Mouse (Mus musculus): ENCODE results near the gene Ms4a10. TPM values are rescaled to one million over a fixed set of nuclear protein-coding genes. Genes with fewer than 3 reads are reported as not detected.

Ms4a10 gene
- polyA plus RNA-seq, 1 experiment from 2014 or later: not detected

- no peak for ATAC-seq (ENCODE audit: insufficient number of reproducible peaks, insufficient read depth, low FRiP score, low read depth)
- no peaks in the 10 kb centered on the region for H3K9me3 ChIP-seq (ENCODE audit: control insufficient read depth, low read length)
- H3K4me1 ChIP-seq (ENCODE audit: control insufficient read depth in 2 of 2, insufficient read depth in 2 of 2, low read length in 2 of 2): peaks cover 12 to 13% of the 10 kb centered on the region in 2 experiments
- 70% methylated on average over 2 of the region's 2 CpGs for WGBS
- no peaks in the 10 kb centered on the region for H3K36me3 ChIP-seq (ENCODE audit: control insufficient read depth, insufficient read depth, low read length)
- H3K27me3 ChIP-seq (ENCODE audit: control insufficient read depth, insufficient read depth, low read length): no peaks in the 10 kb centered on the region
- H3K4me2 ChIP-seq (ENCODE audit: low read length): no peak overlapping the region
- no peak overlapping the region for H3K27ac ChIP-seq (replicated peaks in 1 of 2; ENCODE audit: control insufficient read depth in 1 of 2, insufficient read depth in 1 of 2, low read depth in 2 of 2, low read length in 2 of 2)
- no peak overlapping the region for H3K4me3 ChIP-seq (ENCODE audit: control insufficient read depth in 1 of 2, insufficient read depth in 1 of 2, low read depth in 1 of 2, low read length in 2 of 2)
- no peak overlapping the region for H3K9ac ChIP-seq (ENCODE audit: low read length)
These were observed 43.8 kb downstream of the Ms4a10 start for GRCm38 (mm10) chr19:10930641-10931040.

GRCm38 (mm10) chr19:10926666-10927065 is 47.8 kb downstream of the Ms4a10 start:
- no peak; the same call in 1 of the 2 replicates for ATAC-seq (ENCODE audit: insufficient number of reproducible peaks, insufficient read depth, low FRiP score, low read depth)
- no peaks in the 10 kb centered on the region for H3K36me3 ChIP-seq (ENCODE audit: control insufficient read depth, insufficient read depth, low read length)

GRCm38 (mm10) chr19:10926123-10926621 is 48.3 kb downstream of the Ms4a10 start:
- Histone ChIP-seq H3K9me3 (ENCODE audit: control insufficient read depth, low read length) (no peaks in the 10 kb centered on the region), H3K9ac (ENCODE audit: low read length) (peak overlapping the region; percentile 2; the same call in 1 of the 2 replicates), H3K27me3 (ENCODE audit: control insufficient read depth, insufficient read depth, low read length) (no peaks in the 10 kb centered on the region), H3K36me3 (ENCODE audit: control insufficient read depth, insufficient read depth, low read length) (no peaks in the 10 kb centered on the region), H3K4me2 (ENCODE audit: low read length) (no peak overlapping the region), H3K4me1 (ENCODE audit: control insufficient read depth in 2 of 2, insufficient read depth in 2 of 2, low read length in 2 of 2) (peaks cover 7 to 9% of the 10 kb centered on the region in 2 experiments), H3K4me3 (ENCODE audit: control insufficient read depth in 1 of 2, insufficient read depth in 1 of 2, low read depth in 1 of 2, low read length in 2 of 2) (no peak overlapping the region), H3K27ac (replicated peaks in 1 of 2; ENCODE audit: control insufficient read depth in 1 of 2, insufficient read depth in 1 of 2, low read depth in 2 of 2, low read length in 2 of 2) (peak overlapping the region; percentile 62 to 66)
- no peak for ATAC-seq (ENCODE audit: insufficient number of reproducible peaks, insufficient read depth, low FRiP score, low read depth)
- WGBS: 64% methylated on average over 5 of the region's 6 CpGs

More at GRCm38 (mm10) chr19:10926666-10927065, 47.8 kb downstream of the Ms4a10 start:
- no peaks in the 10 kb centered on the region for H3K9me3 ChIP-seq (ENCODE audit: control insufficient read depth, low read length)
- no peaks in the 10 kb centered on the region for H3K27me3 ChIP-seq (ENCODE audit: control insufficient read depth, insufficient read depth, low read length)
- no peak overlapping the region for H3K4me2 ChIP-seq (ENCODE audit: low read length)
- peak overlapping the region; percentile 62 to 66 for H3K27ac ChIP-seq (replicated peaks in 1 of 2; ENCODE audit: control insufficient read depth in 1 of 2, insufficient read depth in 1 of 2, low read depth in 2 of 2, low read length in 2 of 2)
- no peak overlapping the region for H3K4me3 ChIP-seq (ENCODE audit: control insufficient read depth in 1 of 2, insufficient read depth in 1 of 2, low read depth in 1 of 2, low read length in 2 of 2)
- peak overlapping the region; percentile 2; the same call in 1 of the 2 replicates for H3K9ac ChIP-seq (ENCODE audit: low read length)
- 28% methylated on average over 4 of the region's 4 CpGs for whole genome bisulfite sequencing
- peaks cover 7 to 9% of the 10 kb centered on the region in 2 experiments for H3K4me1 ChIP-seq (ENCODE audit: control insufficient read depth in 2 of 2, insufficient read depth in 2 of 2, low read length in 2 of 2)

- H3K27me3 ChIP-seq (ENCODE audit: control insufficient read depth, insufficient read depth, low read length): no peaks in the 10 kb centered on the region
- peaks cover 7 to 9% of the 10 kb centered on the region in 2 experiments for H3K4me1 ChIP-seq (ENCODE audit: control insufficient read depth in 2 of 2, insufficient read depth in 2 of 2, low read length in 2 of 2)
- H3K4me2 ChIP-seq (ENCODE audit: low read length): no peak overlapping the region
- no peak for ATAC-seq (ENCODE audit: insufficient number of reproducible peaks, insufficient read depth, low FRiP score, low read depth)
- H3K9me3 ChIP-seq (ENCODE audit: control insufficient read depth, low read length): no peaks in the 10 kb centered on the region
- no peak overlapping the region for H3K27ac ChIP-seq (replicated peaks in 1 of 2; ENCODE audit: control insufficient read depth in 1 of 2, insufficient read depth in 1 of 2, low read depth in 2 of 2, low read length in 2 of 2)
- WGBS: 50% methylated on average over 4 of the region's 4 CpGs
- no peak overlapping the region for H3K9ac ChIP-seq (ENCODE audit: low read length)
- no peaks in the 10 kb centered on the region for H3K36me3 ChIP-seq (ENCODE audit: control insufficient read depth, insufficient read depth, low read length)
- H3K4me3 ChIP-seq (ENCODE audit: control insufficient read depth in 1 of 2, insufficient read depth in 1 of 2, low read depth in 1 of 2, low read length in 2 of 2): no peak overlapping the region
These were observed 50.2 kb downstream of the Ms4a10 start for GRCm38 (mm10) chr19:10924220-10924619.

GRCm38 (mm10) chr19:10921058-10921457 is 53.4 kb downstream of the Ms4a10 start:
- H3K27ac ChIP-seq (replicated peaks in 1 of 2; ENCODE audit: control insufficient read depth in 1 of 2, insufficient read depth in 1 of 2, low read depth in 2 of 2, low read length in 2 of 2): no peak overlapping the region
- no peak overlapping the region for H3K9ac ChIP-seq (ENCODE audit: low read length)
- H3K4me1 ChIP-seq (ENCODE audit: control insufficient read depth in 2 of 2, insufficient read depth in 2 of 2, low read length in 2 of 2): peaks cover 7 to 9% of the 10 kb centered on the region in 2 experiments
- no peaks in the 10 kb centered on the region for H3K9me3 ChIP-seq (ENCODE audit: control insufficient read depth, low read length)
- 64% methylated on average over 3 of the region's 3 CpGs for WGBS
- H3K4me3 ChIP-seq (ENCODE audit: control insufficient read depth in 1 of 2, insufficient read depth in 1 of 2, low read depth in 1 of 2, low read length in 2 of 2): no peak overlapping the region
- H3K36me3 ChIP-seq (ENCODE audit: control insufficient read depth, insufficient read depth, low read length): no peaks in the 10 kb centered on the region
- no peak for ATAC-seq (ENCODE audit: insufficient number of reproducible peaks, insufficient read depth, low FRiP score, low read depth)
- H3K27me3 ChIP-seq (ENCODE audit: control insufficient read depth, insufficient read depth, low read length): no peaks in the 10 kb centered on the region
- H3K4me2 ChIP-seq (ENCODE audit: low read length): no peak overlapping the region

GRCm38 (mm10) chr19:10920532-10920931 is 53.9 kb downstream of the Ms4a10 start, which contains the start of gene Zp1:
Gene Zp1, minus strand, starts transcription at chr19:10920632.
- Histone ChIP-seq H3K27ac (replicated peaks in 1 of 2; ENCODE audit: control insufficient read depth in 1 of 2, insufficient read depth in 1 of 2, low read depth in 2 of 2, low read length in 2 of 2) (no peak within 1 kb of the TSS), H3K9me3 (ENCODE audit: control insufficient read depth, low read length) (no peaks in the 10 kb centered on the region), H3K4me2 (ENCODE audit: low read length) (no peak within 1 kb of the TSS), H3K27me3 (ENCODE audit: control insufficient read depth, insufficient read depth, low read length) (no peaks in the 10 kb centered on the region), H3K4me1 (ENCODE audit: control insufficient read depth in 2 of 2, insufficient read depth in 2 of 2, low read length in 2 of 2) (peaks cover 5 to 7% of the 10 kb centered on the region in 2 experiments; a peak in 3 of 4 replicates), H3K9ac (ENCODE audit: low read length) (no peak within 1 kb of the TSS), H3K36me3 (ENCODE audit: control insufficient read depth, insufficient read depth, low read length) (no peaks in the 10 kb centered on the region), H3K4me3 (ENCODE audit: control insufficient read depth in 1 of 2, insufficient read depth in 1 of 2, low read depth in 1 of 2, low read length in 2 of 2) (no peak within 1 kb of the TSS)
- 69% methylated on average over 2 of the region's 2 CpGs for WGBS
- no peak for ATAC-seq (ENCODE audit: insufficient number of reproducible peaks, insufficient read depth, low FRiP score, low read depth)

- Histone ChIP-seq H3K27ac (replicated peaks in 1 of 2; ENCODE audit: control insufficient read depth in 1 of 2, insufficient read depth in 1 of 2, low read depth in 2 of 2, low read length in 2 of 2) (no peak overlapping the region), H3K4me1 (ENCODE audit: control insufficient read depth in 2 of 2, insufficient read depth in 2 of 2, low read length in 2 of 2) (peaks cover 19 to 22% of the 10 kb centered on the region in 2 experiments), H3K9ac (ENCODE audit: low read length) (no peak overlapping the region), H3K27me3 (ENCODE audit: control insufficient read depth, insufficient read depth, low read length) (no peaks in the 10 kb centered on the region), H3K4me2 (ENCODE audit: low read length) (no peak overlapping the region), H3K4me3 (ENCODE audit: control insufficient read depth in 1 of 2, insufficient read depth in 1 of 2, low read depth in 1 of 2, low read length in 2 of 2) (no peak overlapping the region), H3K36me3 (ENCODE audit: control insufficient read depth, insufficient read depth, low read length) (no peaks in the 10 kb centered on the region), H3K9me3 (ENCODE audit: control insufficient read depth, low read length) (no peaks in the 10 kb centered on the region)
- ATAC-seq (ENCODE audit: insufficient number of reproducible peaks, insufficient read depth, low FRiP score, low read depth): no peak
- 88% methylated on average over 10 of the region's 10 CpGs for WGBS
These were observed 56.0 kb downstream of the Ms4a10 start for GRCm38 (mm10) chr19:10918321-10918991.

Measured in heart, embryonic 14.5 days (tissue).